Mouse (Mus musculus) adrenal gland, adult 2 months (tissue): ENCODE data around the gene Cnep1r1. TPM values are rescaled to one million over a fixed set of nuclear protein-coding genes. Genes with fewer than 3 reads are reported as not detected.
A peak's percentile ranks its signal among the peaks of the same experiment; 100 is the strongest.

ENCODE experiments used
- DNase-seq: peaks from one replicate; pipeline ENCODE4 v3.0.0; 2021
- long read RNA-seq: library from polyadenylated mRNA; stranded (forward); transcript quantifications from one replicate; pipeline ENCODE4 v2.0.0, GENCODE M21; 2021
- polyA plus RNA-seq: library from polyadenylated mRNA; depleted of rRNA; stranded (reverse); fragments of >200 nt; gene quantifications from 2 replicates; pipeline ENCODE4 v1.2.3, GENCODE M21; 2012; rRNA removed
- total RNA-seq, 2 experiments: library from RNA; stranded (reverse); gene quantifications; 2 replicates each; pipeline ENCODE4 v1.2.3; 2021

Cnep1r1 gene
- total RNA-seq (10 to 100 TPM; 30.9 to 37.7 TPM), polyA plus RNA-seq (4.8 and 5.1 TPM in 2 replicates)
- long read RNA-seq, transcript Cnep1r1-201 (6 exons, 1,731 nt): major isoform, 23 of 30 reads
- long read RNA-seq, partial matches to known transcripts: 0 of 30 reads
- long read RNA-seq, other reads (novel, unspliced or antisense): 5 of 30 reads

- DNase-seq: peak; percentile 98
Observed at GRCm38 (mm10) chr8:88118456-88119036, at the start of gene Cnep1r1. Gene Cnep1r1, plus strand, starts transcription at chr8:88118769.

GRCm38 (mm10) chr8:88082183-88082582 lies 36.4 kb upstream of the Cnep1r1 start:
- DNase-seq: no peak

- no peak for DNase-seq
Observed at GRCm38 (mm10) chr8:88088006-88088405, 30.6 kb upstream of the Cnep1r1 start.

- no peak for DNase-seq
Observed at GRCm38 (mm10) chr8:88091661-88092060, 26.9 kb upstream of the Cnep1r1 start.

GRCm38 (mm10) chr8:88093367-88093766 lies 25.2 kb upstream of the Cnep1r1 start:
- DNase-seq: no peak

GRCm38 (mm10) chr8:88098856-88099255 lies 19.7 kb upstream of the Cnep1r1 start:
- peak; percentile 30 for DNase-seq

GRCm38 (mm10) chr8:88099526-88099925 lies 19.0 kb upstream of the Cnep1r1 start:
- peak; percentile 29 for DNase-seq

GRCm38 (mm10) chr8:88109241-88109640 lies 9.3 kb upstream of the Cnep1r1 start:
- no peak for DNase-seq

- peak; percentile 43 for DNase-seq
Observed at GRCm38 (mm10) chr8:88119076-88119475, 507 bp downstream of the Cnep1r1 start.

GRCm38 (mm10) chr8:88124850-88125249 lies 6.3 kb downstream of the Cnep1r1 start:
- DNase-seq: no peak

GRCm38 (mm10) chr8:88129397-88129796 lies 10.8 kb downstream of the Cnep1r1 start:
- no peak for DNase-seq

- no peak for DNase-seq
Observed at GRCm38 (mm10) chr8:88130754-88131317, 12.3 kb downstream of the Cnep1r1 start.

- peak; percentile 98 for DNase-seq
Observed at GRCm38 (mm10) chr8:88137748-88138484, 19.3 kb downstream of the Cnep1r1 start, which contains the start of gene Heatr3. Gene Heatr3, plus strand, starts transcription at chr8:88137855.

- DNase-seq: no peak
Observed at GRCm38 (mm10) chr8:88139256-88139655, 20.7 kb downstream of the Cnep1r1 start.

- peak; percentile 5 for DNase-seq
Observed at GRCm38 (mm10) chr8:88141629-88142028, 23.1 kb downstream of the Cnep1r1 start.

GRCm38 (mm10) chr8:88144041-88144440 lies 25.5 kb downstream of the Cnep1r1 start:
- no peak for DNase-seq

- no peak for DNase-seq
Observed at GRCm38 (mm10) chr8:88150910-88151371, 32.4 kb downstream of the Cnep1r1 start.

- no peak for DNase-seq
Observed at GRCm38 (mm10) chr8:88160237-88160995, 41.8 kb downstream of the Cnep1r1 start.

- DNase-seq: peak; percentile 61
Observed at GRCm38 (mm10) chr8:88161439-88161838, 42.9 kb downstream of the Cnep1r1 start.

GRCm38 (mm10) chr8:88175264-88175663 lies 56.7 kb downstream of the Cnep1r1 start:
- no peak for DNase-seq

GRCm38 (mm10) chr8:88177291-88177690 lies 58.7 kb downstream of the Cnep1r1 start:
- no peak for DNase-seq

- DNase-seq: no peak
Observed at GRCm38 (mm10) chr8:88183121-88183520, 64.6 kb downstream of the Cnep1r1 start.
